Mouse (Mus musculus): ENCODE data around the gene Popdc2.

GRCm38 (mm10) chr16:38318492-38318891 is 43.5 kb upstream of the Popdc2 start:
- TF ChIP-seq CTCF (IDR thresholded peaks at IDR 0.05; ENCODE audit: borderline replicate concordance, extremely low read depth, insufficient read depth, insufficient read length): no peak
- no peak for TF ChIP-seq POLR2A (IDR thresholded peaks at IDR 0.05; ENCODE audit: borderline replicate concordance, extremely low read depth, insufficient read depth, insufficient read length, poor library complexity, severe bottlenecking)

Data from brain, embryonic 14.5 days (tissue).